Mouse (Mus musculus) yolk sac, embryonic 10.5 days (tissue): Measurements from ENCODE around the gene Rnaset2a.
"Not testable (repeated sequence)": the region's sequence is repeated elsewhere in the genome, so short reads cannot be mapped to it uniquely, and the experiment has no call there.

Experiments used
- DNase-seq: peaks from one replicate; pipeline ENCODE4 v3.0.0-alpha.2; 2017; ENCODE audit warnings: low spot score

Gene Rnaset2a

GRCm38 (mm10) chr17:8138116-8138515 is 9.8 kb downstream of the Rnaset2a start:
- not testable (repeated sequence) for DNase-seq

GRCm38 (mm10) chr17:8130849-8131248 is 17.0 kb downstream of the Rnaset2a start:
- DNase-seq: not testable (repeated sequence)

GRCm38 (mm10) chr17:8129578-8129977 is 18.3 kb downstream of the Rnaset2a start:
- not testable (repeated sequence) for DNase-seq

GRCm38 (mm10) chr17:8128326-8128993 is 19.4 kb downstream of the Rnaset2a start:
- not testable (repeated sequence) for DNase-seq

GRCm38 (mm10) chr17:8124586-8124985 is 23.3 kb downstream of the Rnaset2a start:
- not testable (repeated sequence) for DNase-seq

- not testable (repeated sequence) for DNase-seq
Observed at GRCm38 (mm10) chr17:8122974-8123373, 24.9 kb downstream of the Rnaset2a start.

GRCm38 (mm10) chr17:8116928-8117327 is 31.0 kb downstream of the Rnaset2a start:
- not testable (repeated sequence) for DNase-seq

GRCm38 (mm10) chr17:8116378-8116777 is 31.5 kb downstream of the Rnaset2a start:
- DNase-seq: not testable (repeated sequence)

- not testable (repeated sequence) for DNase-seq
Observed at GRCm38 (mm10) chr17:8112199-8112598, 35.7 kb downstream of the Rnaset2a start.

GRCm38 (mm10) chr17:8101297-8101609 is 46.6 kb downstream of the Rnaset2a start:
- not testable (repeated sequence) for DNase-seq

- DNase-seq: not testable (repeated sequence)
Observed at GRCm38 (mm10) chr17:8100405-8101296, 47.2 kb downstream of the Rnaset2a start.

- not testable (repeated sequence) for DNase-seq
Observed at GRCm38 (mm10) chr17:8096199-8096598, 51.7 kb downstream of the Rnaset2a start.

- not testable (repeated sequence) for DNase-seq
Observed at GRCm38 (mm10) chr17:8095653-8096052, 52.2 kb downstream of the Rnaset2a start.

GRCm38 (mm10) chr17:8092537-8093526 is 55.1 kb downstream of the Rnaset2a start:
- not testable (repeated sequence) for DNase-seq

GRCm38 (mm10) chr17:8091320-8091719 is 56.6 kb downstream of the Rnaset2a start:
- DNase-seq: not testable (repeated sequence)

- DNase-seq: not testable (repeated sequence)
Observed at GRCm38 (mm10) chr17:8069847-8070246, 78.0 kb downstream of the Rnaset2a start.
